Mouse (Mus musculus): ENCODE measurements around the gene Ivd. TPM values are rescaled to one million over a fixed set of nuclear protein-coding genes. Genes with fewer than 3 reads are reported as not detected.

The Ivd gene
- total RNA-seq (2023), result 10 to 100 TPM; 31.4 to 36.0 TPM

DNA sequence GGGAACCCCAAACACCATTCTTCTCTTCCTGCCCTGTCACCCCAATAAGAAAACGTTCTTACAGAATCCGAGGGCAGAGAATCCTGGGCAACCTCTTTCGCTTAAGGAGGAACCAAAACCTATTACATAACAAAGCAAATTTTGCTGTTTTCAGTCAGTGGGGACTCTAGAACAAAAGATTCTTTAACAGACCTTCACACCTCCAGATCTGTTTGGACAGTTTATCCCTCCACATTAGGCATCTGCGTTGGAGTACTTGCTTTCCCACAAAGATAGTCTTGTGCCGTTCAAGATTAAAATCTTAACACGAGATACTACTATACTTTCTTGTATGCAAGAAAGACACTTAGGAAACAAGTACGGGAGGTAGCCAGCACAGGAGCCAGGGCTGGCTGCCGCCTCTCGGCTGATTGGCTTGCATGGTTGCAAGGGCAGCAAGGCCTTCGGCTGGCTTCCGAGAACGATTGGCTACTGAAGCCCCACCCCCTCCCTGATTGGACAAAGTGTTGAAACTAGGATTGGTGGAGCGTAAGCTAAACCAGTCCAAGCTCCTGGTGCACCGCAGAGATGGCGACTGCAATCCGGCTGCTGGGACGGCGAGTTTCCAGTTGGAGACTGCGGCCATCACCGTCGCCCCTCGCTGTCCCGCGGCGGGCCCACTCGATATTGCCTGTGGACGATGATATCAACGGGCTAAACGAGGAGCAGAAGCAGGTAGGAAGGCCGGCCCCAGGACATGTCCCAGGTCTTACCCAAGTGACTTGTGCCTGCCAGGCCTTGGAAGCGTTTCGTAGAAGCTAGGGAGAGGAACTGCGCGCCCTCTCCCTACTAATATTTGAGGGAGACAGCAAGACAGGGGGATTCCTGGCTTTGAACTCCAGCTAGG, at the start of gene Ivd:
TSS of gene Ivd (plus strand) at position 501 of the 886 bp plus-strand sequence.

DNA sequence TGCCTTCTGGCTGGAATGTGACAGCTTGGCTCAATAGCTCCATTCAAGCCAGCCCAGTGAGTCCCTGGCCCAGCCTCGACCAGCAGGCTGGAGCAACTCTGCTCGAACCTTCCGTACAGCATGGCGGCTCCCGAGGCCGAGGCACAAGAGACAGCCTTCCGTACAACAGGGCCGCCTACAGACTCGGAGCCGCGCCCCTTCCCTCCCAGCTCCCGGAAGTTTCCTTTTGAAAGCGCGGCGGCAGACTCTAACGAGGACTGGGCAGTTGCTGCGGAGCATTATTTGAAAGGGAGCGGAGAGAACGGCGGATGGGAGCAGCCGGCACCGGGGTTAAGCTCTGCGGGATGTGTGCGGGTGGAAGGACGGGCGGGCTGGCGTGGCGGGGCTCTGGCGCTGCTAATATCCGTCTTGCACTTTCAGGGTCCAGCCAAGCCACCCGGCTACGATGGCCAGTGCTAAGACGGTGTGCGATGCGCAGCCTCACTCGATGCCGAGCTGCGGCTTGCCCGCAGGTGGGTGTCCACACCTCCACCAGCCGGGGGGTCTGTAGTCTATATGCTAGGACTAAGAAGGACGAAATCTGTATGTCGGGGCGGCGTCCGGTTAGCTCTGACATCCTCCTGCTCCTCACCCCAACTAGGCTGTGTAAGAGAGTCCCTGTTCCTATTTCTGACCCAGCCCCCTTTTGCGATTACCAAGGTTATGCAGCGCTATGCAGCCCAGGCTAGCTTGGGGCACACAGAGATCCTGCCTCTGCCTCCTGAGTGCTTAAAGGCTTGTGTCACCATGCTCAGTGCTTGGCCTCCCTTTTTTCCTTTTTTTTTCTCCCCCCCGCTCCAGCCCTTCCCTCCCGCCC, 47.5 kb upstream of the Ivd start, which contains the start of gene Knstrn:
TSS of gene Knstrn (plus strand) at position 23 of the 856 bp plus-strand sequence.

DNA sequence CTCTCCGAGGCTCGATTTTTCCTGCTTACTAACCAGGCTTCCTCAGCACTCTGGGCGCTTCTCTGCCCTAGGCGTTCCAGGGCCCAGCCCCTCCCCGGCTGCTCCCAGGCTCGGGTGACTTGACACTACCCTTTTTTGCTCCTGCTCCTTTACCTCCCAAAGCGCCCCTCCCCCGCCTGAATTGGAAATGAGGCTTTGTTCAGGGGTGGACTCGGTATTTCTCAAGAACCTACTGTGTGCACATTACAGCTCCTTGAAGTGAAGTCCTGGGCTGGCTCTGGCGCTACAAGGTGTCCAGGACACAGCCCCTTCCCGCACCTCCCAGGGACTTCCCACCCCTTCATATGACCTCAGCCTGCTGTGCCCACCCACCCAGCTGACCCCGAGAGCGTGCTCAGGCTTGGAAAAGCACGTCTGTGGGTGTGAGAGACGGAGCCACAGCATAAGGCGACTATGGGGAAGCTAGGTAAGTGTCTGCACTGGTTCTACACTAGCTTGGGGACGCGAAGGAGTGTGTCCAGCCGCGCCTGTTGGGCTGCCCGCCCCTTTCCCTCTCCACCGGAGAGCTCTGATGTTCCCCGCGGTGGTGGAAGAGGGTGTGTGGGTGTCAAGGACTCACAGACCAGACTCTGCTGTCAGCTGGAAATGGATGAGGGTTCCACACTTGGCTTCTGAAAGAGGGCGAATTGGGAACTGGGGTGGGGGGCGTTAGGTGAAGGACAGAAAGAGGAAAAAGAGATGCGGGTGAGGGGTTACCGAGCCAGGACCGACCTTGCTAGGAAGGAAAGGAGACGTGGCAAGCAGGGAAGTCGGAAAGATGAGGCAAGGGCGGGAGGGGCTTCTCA, 38.4 kb downstream of the Ivd start, which contains the start of gene Bahd1:
TSS of gene Bahd1 (plus strand) at position 397 of the 845 bp plus-strand sequence.

DNA sequence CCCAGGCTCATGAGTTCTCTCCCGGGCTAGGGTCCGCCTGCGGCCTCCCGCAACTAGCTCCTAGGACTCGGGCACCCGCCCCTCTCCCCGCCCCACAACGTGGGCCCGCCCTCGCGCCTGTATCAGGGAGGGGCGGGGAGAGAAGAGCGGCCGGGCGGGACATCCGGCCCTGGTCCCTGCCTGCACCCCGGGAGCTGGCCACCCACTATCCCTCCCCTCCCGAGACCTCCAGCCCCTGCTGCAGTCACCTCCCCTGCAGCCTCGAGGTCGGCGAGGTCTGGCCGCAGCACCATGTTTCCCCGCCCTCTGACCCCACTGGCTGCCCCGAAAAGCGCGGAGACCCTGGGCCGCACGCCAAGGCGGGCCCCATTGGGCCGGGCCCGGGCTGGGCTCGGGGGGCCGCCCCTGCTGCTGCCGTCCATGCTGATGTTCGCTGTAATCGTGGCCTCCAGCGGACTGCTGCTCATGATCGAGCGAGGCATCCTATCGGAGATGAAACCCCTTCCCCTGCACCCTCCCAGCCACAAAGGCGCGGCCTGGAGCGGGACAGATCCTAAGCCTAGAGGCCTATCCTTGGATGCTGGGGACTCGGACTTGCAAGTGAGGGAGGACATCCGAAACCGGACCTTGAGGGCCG, 64.7 kb downstream of the Ivd start, which contains the start of gene Chst14:
TSS of gene Chst14 (plus strand) at position 136 of the 637 bp plus-strand sequence.

Other genes starting within 250 kb of the Ivd start
- not detected for gene Pak6, start 198.7 kb upstream of the Ivd start, total RNA-seq (2023)
- gene Ankrd63, start 158.0 kb upstream of the Ivd start, total RNA-seq (2023), result 1 to 10 TPM; 1.1 TPM
- gene Plcb2, start 133.5 kb upstream of the Ivd start, total RNA-seq (2023), result 100 to 1,000 TPM; 150 to 176 TPM
- gene Inafm2, start 116.2 kb upstream of the Ivd start, total RNA-seq (2023), result 10 to 100 TPM; 11.4 to 12.8 TPM
- under 1 TPM; 0.18 to 0.75 TPM for gene Ccdc9b, start 99.3 kb upstream of the Ivd start, total RNA-seq (2023)
- not detected for gene Phgr1, start 89.2 kb upstream of the Ivd start, total RNA-seq (2023)
- gene Disp2, start 82.2 kb upstream of the Ivd start, total RNA-seq (2023), result not detected
- gene Knstrn, start 48.0 kb upstream of the Ivd start, total RNA-seq (2023), result 10 to 100 TPM; 42.2 to 53.8 TPM
- gene Bahd1, start 38.4 kb downstream of the Ivd start, total RNA-seq (2023), result 10 to 100 TPM in 1 of 2 experiments, 1 to 10 TPM in 1; 8.3 to 10.1 TPM
- gene Chst14, start 64.5 kb downstream of the Ivd start, total RNA-seq (2023), result 1 to 10 TPM; 3.4 to 4.7 TPM
- gene Ccdc32, start 167.4 kb downstream of the Ivd start, total RNA-seq (2023), result 1 to 10 TPM; 6.5 to 8.6 TPM
- 1 to 10 TPM; 3.0 to 3.6 TPM for gene Rpusd2, start 172.8 kb downstream of the Ivd start, total RNA-seq (2023)
- gene Knl1, start 185.2 kb downstream of the Ivd start, total RNA-seq (2023), result 10 to 100 TPM; 27.6 to 28.1 TPM

All from neutrophil, adult 59 days (primary cell).